Mouse (Mus musculus) lung, embryonic 16.5 days (tissue): ENCODE data around the gene Mfap4. TPM values are rescaled to one million over a fixed set of nuclear protein-coding genes. Genes with fewer than 3 reads are reported as not detected.

Experiments
- ATAC-seq: fragments of 200-750 bp; cut with Nextera tagmentation; 2 replicates; pipeline ENCODE4 v1.8.0; 2017; ENCODE audit warnings: low read depth, mild to moderate bottlenecking, moderate library complexity
- H3K27ac ChIP-seq: fragments of 300-500 bp; sonication (generic); 2 replicates; pipeline ENCODE4 v1.5.1; 2014; ENCODE audit warnings: mild to moderate bottlenecking, control low read depth, low read length
- H3K27me3 ChIP-seq: fragments of 300-500 bp; sonication (generic); 2 replicates; pipeline ENCODE4 v1.6.1; 2014; ENCODE audit warnings: low read depth, low read length, mixed read lengths; ENCODE audit not compliant: control insufficient read depth, insufficient read depth
- H3K36me3 ChIP-seq: fragments of 300-500 bp; sonication (generic); 2 replicates; pipeline ENCODE4 v1.6.1; 2014; ENCODE audit warnings: low read length; ENCODE audit not compliant: control insufficient read depth, insufficient read depth
- H3K4me1 ChIP-seq: fragments of 300-500 bp; sonication (generic); replicated peaks from 2 replicates; pipeline ENCODE4 v1.6.1; 2014; ENCODE audit warnings: low read length, mixed read lengths; ENCODE audit not compliant: control insufficient read depth, insufficient read depth
- H3K4me2 ChIP-seq: fragments of 300-500 bp; sonication (generic); 2 replicates; pipeline ENCODE4 v1.6.1; 2014; ENCODE audit warnings: low read depth, low read length, control low read depth
- H3K4me3 ChIP-seq: fragments of 300-500 bp; sonication (generic); 2 replicates; pipeline ENCODE4 v1.5.1; 2014; ENCODE audit warnings: mild to moderate bottlenecking, low read length, control low read depth
- H3K9ac ChIP-seq: fragments of 300-500 bp; sonication (generic); 2 replicates; pipeline ENCODE4 v1.6.1; 2014; ENCODE audit warnings: low read length, control low read depth
- H3K9me3 ChIP-seq: fragments of 300-500 bp; sonication (generic); 2 replicates; pipeline ENCODE4 v1.6.1; 2016; ENCODE audit warnings: low read length; ENCODE audit not compliant: control insufficient read depth
- WGBS: fragments of 180-500 bp; shearing (Covaris S2); extraction: QIAGEN DNeasy Blood & Tissue Kit; methylation state at CpG from one replicate; pipeline ENCODE4 v1.1.7; 2014; 5-methylcytosine and 5-hydroxymethylcytosine counted together
- polyA plus RNA-seq: library from polyadenylated mRNA; unstranded; fragments of >200 nt; fragmentation: Nextera tagmentation; extraction: Ambion mirVana; gene quantifications from 2 replicates; pipeline ENCODE4 v1.2.1, GENCODE M21; 2015

The Mfap4 gene
- polyA plus RNA-seq, 1 experiment from 2014 or later: 1,630 TPM

DNA sequence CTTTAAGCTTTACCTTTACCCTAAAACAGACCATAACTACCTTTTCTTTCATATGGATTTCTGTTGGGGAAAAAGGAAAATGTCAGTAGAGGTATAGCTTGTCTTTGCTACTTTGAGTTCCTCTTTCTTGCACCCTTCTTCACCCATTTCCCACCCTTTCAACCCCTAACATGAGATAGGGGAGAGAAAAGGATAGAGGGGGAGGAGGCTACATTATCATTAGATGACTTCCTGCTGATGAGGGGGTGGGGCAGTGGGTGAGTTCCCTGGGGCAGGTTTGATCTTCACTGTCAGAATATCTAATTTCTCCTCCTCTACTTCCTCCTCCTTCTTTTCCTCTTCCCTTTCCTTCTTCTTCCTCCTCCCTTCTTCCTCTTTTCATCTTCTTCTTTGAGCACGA lies 12.3 kb downstream of the Mfap4 start:
- H3K4me1 ChIP-seq: peaks cover 15% of the 10 kb centered on the region
- H3K27me3 ChIP-seq: no peaks in the 10 kb centered on the region
- ATAC-seq: no peak
- H3K27ac ChIP-seq: no peak overlapping the region
- no peaks in the 10 kb centered on the region for H3K9me3 ChIP-seq
- no peak overlapping the region for H3K4me3 ChIP-seq
- H3K9ac ChIP-seq: no peak overlapping the region
- H3K36me3 ChIP-seq: no peaks in the 10 kb centered on the region
- WGBS: 69% methylated on average over 1 of the region's 1 CpGs
- H3K4me2 ChIP-seq: no peak overlapping the region

DNA sequence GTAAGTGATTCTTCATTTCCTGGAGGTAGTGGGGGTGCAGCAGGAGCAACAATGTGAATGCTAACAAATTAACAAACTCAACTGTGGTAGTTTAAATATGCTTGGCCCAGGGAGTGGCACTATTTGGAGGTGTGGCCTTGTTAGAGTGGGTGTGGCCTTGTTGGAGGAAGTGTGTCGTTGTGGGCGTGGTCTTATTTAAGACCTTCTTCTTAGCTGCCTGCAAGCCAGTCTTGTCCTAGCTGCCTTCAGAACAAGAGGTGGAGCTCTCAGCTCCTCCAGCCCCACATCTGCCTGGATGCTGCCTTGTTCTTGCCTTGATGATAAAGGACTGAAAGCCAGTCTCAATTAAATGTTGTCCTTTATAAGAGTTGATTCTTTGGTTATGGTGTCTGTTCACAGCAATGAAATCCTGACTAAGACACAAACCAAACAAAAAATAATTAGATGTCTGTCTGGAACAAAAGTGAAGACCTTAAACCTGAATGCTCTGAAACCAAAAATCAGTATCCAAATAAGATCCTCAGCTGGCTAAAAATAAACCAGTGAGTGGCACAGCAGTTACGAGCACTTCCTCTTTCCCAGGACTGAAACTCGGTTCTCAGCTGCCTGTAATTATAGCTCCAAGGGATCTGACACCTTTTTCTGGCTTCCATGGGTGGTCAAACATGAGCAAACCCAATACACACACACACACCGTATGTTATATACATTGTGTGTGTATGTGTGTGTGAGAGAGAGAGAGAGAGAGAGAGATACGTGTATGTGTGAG lies 13.7 kb downstream of the Mfap4 start:
- Histone ChIP-seq H3K4me1 (peaks cover 7% of the 10 kb centered on the region; the same call in 1 of the 2 replicates), H3K27me3 (no peaks in the 10 kb centered on the region), H3K36me3 (no peaks in the 10 kb centered on the region), H3K27ac (no peak overlapping the region), H3K4me3 (no peak overlapping the region), H3K9me3 (no peaks in the 10 kb centered on the region), H3K9ac (no peak overlapping the region), H3K4me2 (no peak overlapping the region)
- ATAC-seq: no peak
- 46% methylated on average over 6 of the region's 6 CpGs for WGBS

- Histone ChIP-seq H3K4me2 (no peak overlapping the region), H3K9me3 (no peaks in the 10 kb centered on the region), H3K9ac (no peak overlapping the region), H3K4me1 (peaks cover 14% of the 10 kb centered on the region), H3K27ac (no peak overlapping the region), H3K36me3 (no peaks in the 10 kb centered on the region), H3K4me3 (no peak overlapping the region), H3K27me3 (no peaks in the 10 kb centered on the region)
- WGBS: 58% methylated on average over 8 of the region's 8 CpGs
- no peak for ATAC-seq
Observed at GRCm38 (mm10) chr11:61503933-61504332, 18.7 kb downstream of the Mfap4 start.

DNA sequence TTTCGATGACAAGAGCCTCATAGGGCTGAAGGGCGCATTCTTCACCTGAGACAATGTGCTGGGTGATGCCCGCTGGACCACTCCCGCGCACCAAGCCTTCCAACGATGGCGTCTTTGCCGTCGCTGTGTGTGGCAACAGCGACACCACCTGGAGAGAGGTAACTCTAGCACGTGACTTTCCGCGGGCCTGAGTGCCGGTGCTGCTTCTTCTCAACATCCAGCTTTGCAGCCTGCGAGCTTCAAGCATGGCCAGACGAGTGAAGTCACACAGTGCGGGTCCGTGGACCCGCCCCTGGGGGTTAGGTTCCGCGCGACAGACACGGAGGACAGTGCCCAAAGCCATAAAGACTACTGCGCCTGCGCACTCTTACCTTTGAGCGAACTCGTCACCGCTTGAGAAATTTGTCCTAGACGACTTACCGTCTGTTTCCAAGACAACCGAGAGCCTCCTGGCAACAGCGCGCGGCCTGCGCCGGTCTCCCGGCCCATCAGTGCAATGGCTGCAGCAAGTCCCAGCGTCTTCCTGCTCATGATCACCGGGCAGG lies 19.6 kb downstream of the Mfap4 start, which contains the start of gene B9d1:
Gene B9d1 (plus strand): TSS at position 432 of the 545 bp plus-strand sequence.
- H3K4me3 ChIP-seq: peak within 1 kb of the TSS; percentile 71
- peak within 1 kb of the TSS; percentile 80 for H3K27ac ChIP-seq
- no peaks in the 10 kb centered on the region for H3K9me3 ChIP-seq
- peaks cover 14% of the 10 kb centered on the region for H3K4me1 ChIP-seq
- H3K9ac ChIP-seq: peak within 1 kb of the TSS; percentile 78
- under 1% methylated on average over 39 of the region's 39 CpGs for WGBS
- H3K4me2 ChIP-seq: peak within 1 kb of the TSS; percentile 75
- peak; percentile 93 for ATAC-seq
- H3K27me3 ChIP-seq: no peaks in the 10 kb centered on the region
- no peaks in the 10 kb centered on the region for H3K36me3 ChIP-seq

GRCm38 (mm10) chr11:61514953-61515352 lies 29.7 kb downstream of the Mfap4 start:
- no peaks in the 10 kb centered on the region for H3K27me3 ChIP-seq
- peaks cover 14% of the 10 kb centered on the region; the same call in 1 of the 2 replicates for H3K36me3 ChIP-seq
- H3K27ac ChIP-seq: no peak overlapping the region
- no peak overlapping the region for H3K4me2 ChIP-seq
- H3K9ac ChIP-seq: no peak overlapping the region
- no peak for ATAC-seq
- 43% methylated on average over 3 of the region's 3 CpGs for WGBS
- H3K4me1 ChIP-seq: no peaks in the 10 kb centered on the region
- H3K4me3 ChIP-seq: no peak overlapping the region
- no peaks in the 10 kb centered on the region for H3K9me3 ChIP-seq

DNA sequence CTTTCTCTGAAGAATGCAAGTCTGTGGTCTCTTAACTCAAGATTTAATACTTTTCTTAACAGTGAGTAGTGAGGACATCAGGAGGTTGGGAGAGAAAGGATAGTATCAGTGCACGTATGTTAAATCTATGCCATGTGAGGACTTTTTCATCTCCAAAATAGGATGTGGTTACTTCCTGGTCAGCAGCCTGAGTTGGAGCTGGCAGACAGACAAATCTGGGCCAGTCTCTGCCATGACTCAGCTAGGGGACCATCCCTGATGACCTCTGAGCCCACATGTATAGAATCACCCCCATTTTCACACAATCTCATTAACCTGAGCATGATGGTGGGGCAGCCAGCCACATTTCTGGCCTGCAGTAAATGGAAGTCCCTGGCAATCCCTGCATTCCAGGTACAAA lies 32.7 kb downstream of the Mfap4 start:
- 91% methylated on average over 1 of the region's 1 CpGs for WGBS
- no peak overlapping the region for H3K27ac ChIP-seq
- H3K4me1 ChIP-seq: no peaks in the 10 kb centered on the region
- no peak overlapping the region for H3K4me3 ChIP-seq
- H3K4me2 ChIP-seq: no peak overlapping the region
- H3K9ac ChIP-seq: no peak overlapping the region
- H3K36me3 ChIP-seq: peaks cover 21% of the 10 kb centered on the region
- no peaks in the 10 kb centered on the region for H3K27me3 ChIP-seq
- ATAC-seq: no peak
- H3K9me3 ChIP-seq: no peaks in the 10 kb centered on the region

GRCm38 (mm10) chr11:61518871-61519270 lies 33.6 kb downstream of the Mfap4 start:
- Histone ChIP-seq H3K4me1 (no peaks in the 10 kb centered on the region), H3K9me3 (no peaks in the 10 kb centered on the region), H3K9ac (no peak overlapping the region), H3K4me2 (no peak overlapping the region), H3K27ac (no peak overlapping the region), H3K4me3 (no peak overlapping the region), H3K27me3 (no peaks in the 10 kb centered on the region), H3K36me3 (peaks cover 21% of the 10 kb centered on the region; the same call in 1 of the 2 replicates)
- no peak for ATAC-seq
- WGBS: 80% methylated on average over 3 of the region's 3 CpGs

GRCm38 (mm10) chr11:61519484-61520107 lies 34.4 kb downstream of the Mfap4 start:
- ATAC-seq: no peak
- Histone ChIP-seq H3K36me3 (peaks cover 21% of the 10 kb centered on the region; the same call in 1 of the 2 replicates), H3K9ac (no peak overlapping the region), H3K27ac (no peak overlapping the region), H3K4me3 (no peak overlapping the region), H3K27me3 (no peaks in the 10 kb centered on the region), H3K9me3 (no peaks in the 10 kb centered on the region), H3K4me2 (no peak overlapping the region), H3K4me1 (no peaks in the 10 kb centered on the region)
- WGBS: 85% methylated on average over 3 of the region's 3 CpGs

DNA sequence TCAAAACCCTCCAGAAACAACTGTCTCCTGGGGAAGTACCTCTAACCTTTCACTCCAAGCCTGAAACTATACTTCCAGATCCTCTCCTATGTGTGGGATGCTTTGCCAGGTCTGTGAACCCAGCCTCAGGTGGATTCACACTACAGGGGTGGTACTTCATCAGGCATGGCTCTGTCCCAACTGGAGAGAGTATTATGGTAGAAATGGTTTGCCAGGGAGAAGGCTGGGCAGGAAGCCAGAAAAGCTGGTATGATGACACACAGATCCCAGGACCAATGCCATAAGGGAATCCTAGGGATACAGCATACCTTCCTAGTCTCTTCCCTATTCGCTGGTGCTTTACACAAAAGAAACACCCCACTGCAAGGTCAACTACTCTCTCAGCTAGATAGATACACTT lies 41.6 kb downstream of the Mfap4 start:
- Histone ChIP-seq H3K27me3 (no peaks in the 10 kb centered on the region), H3K27ac (no peak overlapping the region), H3K36me3 (0 out of 2 replicates have a peak, but pooled peaks cover 2% of the 10 kb centered on the region), H3K4me3 (no peak overlapping the region), H3K9me3 (no peaks in the 10 kb centered on the region), H3K9ac (no peak overlapping the region), H3K4me2 (no peak overlapping the region), H3K4me1 (peaks cover 3% of the 10 kb centered on the region; the same call in 1 of the 2 replicates)
- ATAC-seq: no peak
- WGBS: 81% methylated on average over 1 of the region's 1 CpGs
